Mouse (Mus musculus) lung, adult 18-20 months (tissue): ENCODE measurements around the gene Stam2.

Source experiments
- DNase-seq, 2 experiments: peaks; one replicate each; pipeline ENCODE4 v3.0.0; 2022; ENCODE audit warnings: mixed read lengths in 2 of 2

The Stam2 gene

DNA sequence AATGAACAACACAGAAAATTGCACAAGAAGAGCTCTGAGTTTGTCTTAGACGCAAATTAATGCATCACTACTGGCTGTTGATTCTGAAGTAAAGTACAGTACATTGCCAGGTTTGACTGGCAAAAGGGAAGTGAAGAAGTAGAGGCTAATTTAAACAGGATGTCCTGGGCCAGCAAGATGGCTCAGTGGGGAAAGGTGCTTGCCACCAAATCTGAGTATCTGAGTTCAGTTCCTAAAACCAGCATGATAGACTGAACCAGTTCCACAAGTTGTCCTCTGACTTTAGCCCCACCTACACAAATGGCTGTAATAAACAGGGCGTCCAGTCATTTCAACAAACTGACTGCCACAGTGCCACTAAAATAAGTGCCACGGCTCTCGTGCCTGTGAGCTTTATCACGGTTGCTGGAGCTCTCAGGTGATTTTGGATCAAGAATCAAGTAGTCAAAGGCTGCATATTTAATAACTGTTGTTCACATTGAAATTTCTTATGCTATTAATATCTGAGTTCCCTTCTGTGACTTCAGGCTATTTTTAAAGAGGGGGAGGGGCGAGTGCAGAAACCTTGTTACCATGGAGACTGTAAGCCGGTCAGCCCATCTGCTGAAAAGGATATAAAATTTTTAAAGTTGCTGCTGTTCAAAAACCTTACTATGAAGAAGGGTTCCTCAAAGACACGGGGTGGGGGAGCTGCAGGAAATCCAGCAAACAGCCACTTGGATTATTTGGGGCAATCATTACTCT is 94.7 kb downstream of the Stam2 start:
- no peak for DNase-seq

DNA sequence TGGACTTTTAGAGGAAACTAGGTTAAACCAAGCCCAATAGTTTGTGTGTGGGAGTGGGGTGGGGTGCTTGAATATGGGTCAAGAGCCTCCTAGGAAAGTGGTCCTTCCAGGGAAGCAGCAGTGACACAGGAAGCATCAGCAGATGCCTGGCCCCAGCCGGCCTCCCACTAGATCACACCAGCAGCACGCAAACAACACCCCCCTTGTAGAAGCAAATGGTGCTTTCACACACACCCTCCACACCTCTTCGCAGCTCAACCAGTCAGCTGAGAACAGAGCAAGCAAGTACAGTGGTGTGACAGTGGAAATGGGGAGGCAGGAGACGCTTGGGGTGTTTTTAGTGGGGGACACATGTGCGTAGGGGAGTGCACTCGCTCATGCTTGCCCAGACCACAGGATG is 98.4 kb downstream of the Stam2 start:
- DNase-seq = no peak
